Mouse (Mus musculus) liver, adult 2 months (tissue): Measurements from ENCODE around the gene Wdr82. TPM values are rescaled to one million over a fixed set of nuclear protein-coding genes. Genes with fewer than 3 reads are reported as not detected.

Source experiments
- DNase-seq: peaks from one replicate; pipeline ENCODE4 v3.0.0-alpha.2; 2011; ENCODE audit warnings: low read depth, low spot score; ENCODE audit errors: extremely low read depth
- H3K27ac ChIP-seq: fragments of 200-500 bp; replicated peaks from 2 replicates; pipeline ENCODE4 v1.5.1; 2012; ENCODE audit warnings: low read depth, mild to moderate bottlenecking, control low read depth, inconsistent platforms, low read length; ENCODE audit not compliant: insufficient read depth
- H3K27me3 ChIP-seq: fragments of 200-500 bp; 2 replicates; pipeline ENCODE4 v1.6.1; 2012; ENCODE audit warnings: mild to moderate bottlenecking, moderate library complexity, low read length, inconsistent platforms; ENCODE audit not compliant: control insufficient read depth, insufficient read depth
- H3K36me3 ChIP-seq: fragments of 200-500 bp; 2 replicates; pipeline ENCODE4 v1.6.1; 2012; ENCODE audit warnings: low read length, inconsistent platforms; ENCODE audit not compliant: control insufficient read depth, insufficient read depth
- H3K4me1 ChIP-seq: fragments of 200-500 bp; 2 replicates; pipeline ENCODE4 v1.6.1; 2011; ENCODE audit warnings: low read length; ENCODE audit not compliant: control insufficient read depth, insufficient read depth
- H3K4me3 ChIP-seq: fragments of 200-500 bp; 2 replicates; pipeline ENCODE4 v1.5.1; 2011; ENCODE audit warnings: low read depth, mild to moderate bottlenecking, control low read depth, low read length, moderate library complexity; ENCODE audit not compliant: insufficient read depth
- H3K79me2 ChIP-seq: fragments of 200-500 bp; 2 replicates; pipeline ENCODE4 v1.6.1; 2012; ENCODE audit warnings: inconsistent platforms, mild to moderate bottlenecking, low read length, moderate library complexity; ENCODE audit not compliant: control insufficient read depth, insufficient read depth
- H3K9ac ChIP-seq: fragments of 200-500 bp; 2 replicates; pipeline ENCODE4 v1.6.1; 2012; ENCODE audit warnings: low read depth, mild to moderate bottlenecking, control low read depth, inconsistent platforms, low read length
- CTCF ChIP-seq: fragments of 200-500 bp; IDR thresholded peaks from 2 replicates; pipeline ENCODE4 v1.5.1; 2011; ENCODE audit warnings: low read depth, low read length, control low read depth
- POLR2A ChIP-seq: fragments of 200-500 bp; IDR thresholded peaks from 2 replicates; pipeline ENCODE4 v1.6.1; 2011; ENCODE audit warnings: low read length, control low read depth; ENCODE audit not compliant: insufficient read depth; ENCODE audit errors: extremely low read depth
- WGBS: fragments of 180-500 bp; shearing (Covaris S2); methylation state at CpG from one replicate; pipeline ENCODE4 v1.1.7; 2018; 5-methylcytosine and 5-hydroxymethylcytosine counted together
- polyA plus RNA-seq: library from polyadenylated mRNA; depleted of rRNA; stranded (reverse); fragments of >200 nt; gene quantifications from 2 replicates; pipeline ENCODE4 v1.2.3, GENCODE M21; 2012
- total RNA-seq: library from RNA; depleted of rRNA; stranded (reverse); fragments of >200 nt; gene quantifications from 2 replicates; pipeline ENCODE4 v1.2.3, GENCODE M21; 2014

The Wdr82 gene
- total and polyA plus RNA-seq, 2 experiments = 23.6 to 36.3 TPM

- H3K9ac ChIP-seq = no peak overlapping the region
- H3K4me1 ChIP-seq = no peaks in the 10 kb centered on the region
- peak; percentile 28; the same call in 1 of the 2 replicates for TF ChIP-seq CTCF
- no peak for TF ChIP-seq POLR2A
- H3K27me3 ChIP-seq = no peaks in the 10 kb centered on the region
- H3K79me2 ChIP-seq = no peaks in the 10 kb centered on the region
- H3K4me3 ChIP-seq = no peak overlapping the region
- peak; percentile 82 for DNase-seq
- H3K36me3 ChIP-seq = peaks cover 20% of the 10 kb centered on the region
- WGBS = 6% methylated on average over 3 of the region's 3 CpGs
- peak overlapping the region; percentile 30 for H3K27ac ChIP-seq
These were observed 60.0 kb downstream of the Wdr82 start for GRCm38 (mm10) chr9:106230734-106231106.

GRCm38 (mm10) chr9:106231220-106231619 is 60.5 kb downstream of the Wdr82 start:
- H3K27ac ChIP-seq = no peak overlapping the region; the same call in 1 of the 2 replicates
- no peaks in the 10 kb centered on the region for H3K79me2 ChIP-seq
- TF ChIP-seq CTCF (no peak), POLR2A (0 out of 2 replicates have a peak, but pooled peaks have one; percentile 16)
- H3K36me3 ChIP-seq = peaks cover 21% of the 10 kb centered on the region
- no peak overlapping the region for H3K4me3 ChIP-seq
- no peaks in the 10 kb centered on the region for H3K27me3 ChIP-seq
- no peak overlapping the region for H3K9ac ChIP-seq
- H3K4me1 ChIP-seq = no peaks in the 10 kb centered on the region
- WGBS = 14% methylated on average over 7 of the region's 7 CpGs
- DNase-seq = peak; percentile 92

GRCm38 (mm10) chr9:106231816-106232215 is 61.1 kb downstream of the Wdr82 start:
- Histone ChIP-seq H3K9ac (no peak overlapping the region), H3K79me2 (no peaks in the 10 kb centered on the region), H3K27ac (no peak overlapping the region), H3K4me1 (no peaks in the 10 kb centered on the region), H3K4me3 (no peak overlapping the region), H3K27me3 (no peaks in the 10 kb centered on the region), H3K36me3 (peaks cover 25% of the 10 kb centered on the region)
- peak; percentile 89 for DNase-seq
- peak; percentile 51 for TF ChIP-seq CTCF
- TF ChIP-seq POLR2A = no peak; the same call in 1 of the 2 replicates
- 38% methylated on average over 4 of the region's 4 CpGs for WGBS

GRCm38 (mm10) chr9:106232956-106233355 is 62.2 kb downstream of the Wdr82 start:
- 28% methylated on average over 3 of the region's 3 CpGs for WGBS
- H3K27ac ChIP-seq = no peak overlapping the region; the same call in 1 of the 2 replicates
- TF ChIP-seq POLR2A = no peak
- TF ChIP-seq CTCF = no peak
- H3K27me3 ChIP-seq = no peaks in the 10 kb centered on the region
- no peak overlapping the region for H3K9ac ChIP-seq
- H3K36me3 ChIP-seq = peaks cover 36% of the 10 kb centered on the region
- no peaks in the 10 kb centered on the region for H3K79me2 ChIP-seq
- DNase-seq = peak; percentile 59
- H3K4me3 ChIP-seq = no peak overlapping the region
- 0 out of 2 replicates have a peak, but pooled peaks cover 3% of the 10 kb centered on the region for H3K4me1 ChIP-seq

GRCm38 (mm10) chr9:106233953-106234352 is 63.2 kb downstream of the Wdr82 start:
- no peak overlapping the region for H3K27ac ChIP-seq
- DNase-seq = peak; percentile 54
- H3K27me3 ChIP-seq = no peaks in the 10 kb centered on the region
- no peaks in the 10 kb centered on the region for H3K79me2 ChIP-seq
- no peak for TF ChIP-seq CTCF
- no peak for TF ChIP-seq POLR2A
- no peak overlapping the region for H3K9ac ChIP-seq
- peaks cover 46% of the 10 kb centered on the region for H3K36me3 ChIP-seq
- H3K4me1 ChIP-seq = peaks cover 9% of the 10 kb centered on the region; the same call in 1 of the 2 replicates
- no peak overlapping the region for H3K4me3 ChIP-seq
- 49% methylated on average over 6 of the region's 6 CpGs for WGBS

- Histone ChIP-seq H3K9ac (peak overlapping the region; percentile 0; the same call in 1 of the 2 replicates), H3K27ac (peak overlapping the region; percentile 37), H3K4me1 (peaks cover 9% of the 10 kb centered on the region; the same call in 1 of the 2 replicates), H3K4me3 (no peak overlapping the region), H3K27me3 (no peaks in the 10 kb centered on the region), H3K79me2 (no peaks in the 10 kb centered on the region), H3K36me3 (peaks cover 58% of the 10 kb centered on the region)
- TF ChIP-seq CTCF (no peak; the same call in 1 of the 2 replicates), POLR2A (peak; percentile 39; the same call in 1 of the 2 replicates)
- DNase-seq = peak; percentile 79
- WGBS = 51% methylated on average over 23 of the region's 23 CpGs
These were observed 64.6 kb downstream of the Wdr82 start for GRCm38 (mm10) chr9:106235194-106235830.
